Comparison of ENCODE assay signal across 23 mouse cellular contexts in the genomic region with DNA sequence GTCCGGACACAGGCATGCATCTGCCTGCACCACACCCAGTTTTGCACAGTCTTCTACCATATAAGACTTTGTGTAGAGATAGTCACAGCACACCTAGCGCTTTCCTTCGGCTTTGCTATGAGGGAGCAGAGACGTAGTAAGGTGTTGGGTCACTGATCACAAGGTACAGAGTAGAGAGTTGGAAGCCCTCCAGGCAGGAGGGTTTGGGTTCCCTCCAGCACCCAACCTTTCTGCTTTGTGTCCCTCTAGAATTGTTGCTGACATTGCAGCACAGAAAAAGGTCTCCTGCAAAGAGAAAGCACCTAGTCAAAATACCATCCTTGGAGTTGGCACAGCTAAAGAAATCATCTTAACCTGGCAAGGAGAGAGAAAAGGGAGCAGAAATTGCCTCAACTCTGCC. TPM values are rescaled to one million over a fixed set of nuclear protein-coding genes. Genes with fewer than 3 reads are reported as not detected.
DNase-seq lines count a peak whose midpoint lies in the region; ATAC-seq lines count a peak whose summit lies in the region.
"Had no signal": no experiment of that assay in that cellular context is flagged by ENCODE, and none has a peak within 500 bp of the region (broad histone marks: within the 10 kb centered on the region; RNA-seq: fewer than 3 reads in every experiment).

No protein-coding gene starts in this region.

- peaks cover 71% of the 10 kb centered on the region for H3K36me3 ChIP-seq in kidney, embryonic 15.5 days
- H3K36me3 ChIP-seq in neural tube, embryonic 14.5 days (ENCODE audit: control insufficient read depth, insufficient read depth, low read length), result peaks cover 3% of the 10 kb centered on the region; the same call in 1 of the 2 replicates

- DNase-seq in cerebellum, adult 9-11 months, result peak; percentile 18
- no peak for DNase-seq in cerebellum, adult 8-10 months
- DNase-seq in kidney, adult 8-10 months, result peak; percentile 54 to 78
- peak; percentile 20 for DNase-seq in kidney, postnatal 14 days
- DNase-seq in spleen, postnatal 14 days (ENCODE audit: low spot score in 2 of 2), result no peak
- DNase-seq: adrenal gland, postnatal 14 days; embryo, embryonic 11 days; gastrocnemius, postnatal 36 days; heart, adult 18-20 months; heart, postnatal 10 days; heart, postnatal 4 days had no signal

- no peaks in the 10 kb centered on the region for H3K27me3 ChIP-seq in kidney, embryonic 15.5 days
- H3K27me3 ChIP-seq in neural tube, embryonic 14.5 days (ENCODE audit: control insufficient read depth, insufficient read depth, low read length), result no peaks in the 10 kb centered on the region
- H3K27me3 ChIP-seq: CH12.LX; embryonic facial prominence, embryonic 15.5 days; forebrain, embryonic 15.5 days; hindbrain, embryonic 12.5 days; Patski had no signal

- WGBS in kidney, embryonic 15.5 days, result 87% methylated on average over 4 of the region's 4 CpGs
- WGBS in neural tube, embryonic 14.5 days, result 95% methylated on average over 4 of the region's 4 CpGs

- no peaks in the 10 kb centered on the region for H3K9me3 ChIP-seq in kidney, embryonic 15.5 days (replicated peaks)
- H3K9me3 ChIP-seq in neural tube, embryonic 14.5 days (ENCODE audit: control insufficient read depth, low read length), result no peaks in the 10 kb centered on the region
- H3K9me3 ChIP-seq: embryonic facial prominence, embryonic 15.5 days; forebrain, embryonic 10.5 days; forebrain, embryonic 15.5 days; heart, embryonic 10.5 days; hindbrain, embryonic 12.5 days had no signal

- no peak overlapping the region for H3K4me2 ChIP-seq in kidney, embryonic 15.5 days
- H3K4me2 ChIP-seq in neural tube, embryonic 14.5 days (ENCODE audit: low read depth, low read length), result no peak overlapping the region
- H3K4me2 ChIP-seq: embryonic facial prominence, embryonic 15.5 days; forebrain, embryonic 15.5 days; hindbrain, embryonic 12.5 days had no signal

- H3K4me1 ChIP-seq in kidney, embryonic 15.5 days, result peaks cover 11% of the 10 kb centered on the region
- H3K4me1 ChIP-seq in neural tube, embryonic 14.5 days (ENCODE audit: control insufficient read depth, insufficient read depth, low read length), result peaks cover 23% of the 10 kb centered on the region; the same call in 1 of the 2 replicates
- H3K4me1 ChIP-seq: embryonic facial prominence, embryonic 15.5 days; forebrain, embryonic 10.5 days had no signal

- ATAC-seq in kidney, embryonic 15.5 days (replicated peaks; ENCODE audit: low FRiP score), result no peak
- ATAC-seq in neural tube, embryonic 14.5 days (ENCODE audit: low read depth), result no peak
- ATAC-seq: activated CD4-positive, CD25-positive, alpha-beta regulatory T cell, adult 4 months; forebrain, embryonic 15.5 days; hindbrain, embryonic 16.5 days; Patski had no signal

- no peak overlapping the region for H3K27ac ChIP-seq in kidney, embryonic 15.5 days
- H3K27ac ChIP-seq in neural tube, embryonic 14.5 days (ENCODE audit: low read depth, low read length), result peak overlapping the region; percentile 45; the same call in 1 of the 2 replicates
- H3K27ac ChIP-seq: embryonic facial prominence, embryonic 15.5 days; forebrain, embryonic 10.5 days; forebrain, embryonic 15.5 days; heart, embryonic 10.5 days had no signal

- no peak overlapping the region for H3K4me3 ChIP-seq in kidney, embryonic 15.5 days (replicated peaks)
- H3K4me3 ChIP-seq in neural tube, embryonic 14.5 days (ENCODE audit: low read depth, low read length), result no peak overlapping the region
- H3K4me3 ChIP-seq: embryonic facial prominence, embryonic 15.5 days; erythroblast, embryonic 14.5 days; forebrain, embryonic 10.5 days; forebrain, embryonic 15.5 days; heart, embryonic 10.5 days; hindbrain, embryonic 12.5 days had no signal

- no peak overlapping the region for H3K9ac ChIP-seq in kidney, embryonic 15.5 days
- no peak overlapping the region for H3K9ac ChIP-seq in neural tube, embryonic 14.5 days (replicated peaks; ENCODE audit: low read depth, low read length)
- H3K9ac ChIP-seq: embryonic facial prominence, embryonic 15.5 days; forebrain, embryonic 15.5 days; hindbrain, embryonic 12.5 days had no signal

RNA-seq across cellular contexts. Expression of gene Tti1, which starts 35.7 kb away (rescaled TPM):
- 28.1 and 29.8 TPM in 2 replicates for polyA plus RNA-seq in kidney, embryonic 15.5 days (2015; fragmentation: Nextera tagmentation; extraction: Ambion mirVana)
- polyA plus RNA-seq in neural tube, embryonic 14.5 days (2014; fragmentation: Nextera tagmentation; extraction: Ambion mirVana), result 13.8 and 16.9 TPM in 2 replicates

RNA-seq across cellular contexts. Expression of gene Rprd1b, which starts 35.8 kb away (rescaled TPM):
- polyA plus RNA-seq in kidney, embryonic 15.5 days (2015; fragmentation: Nextera tagmentation; extraction: Ambion mirVana), result 44.8 and 48.9 TPM in 2 replicates
- polyA plus RNA-seq in neural tube, embryonic 14.5 days (2014; fragmentation: Nextera tagmentation; extraction: Ambion mirVana), result 34.4 and 38.6 TPM in 2 replicates

Comparison
In these comparisons a context has a peak if more than half of its experiments do, and no peak if none do; other contexts are left out.
1. DNase-seq: peak in cerebellum, adult 9-11 months (single experiment), kidney, adult 8-10 months (2 of 2) and kidney, postnatal 14 days (single experiment); none in cerebellum, adult 8-10 months (single experiment) and spleen, postnatal 14 days (0 of 2).